Mouse (Mus musculus) embryonic facial prominence, embryonic 15.5 days (tissue): Measurements from ENCODE around the gene Mfsd12. TPM values are rescaled to one million over a fixed set of nuclear protein-coding genes. Genes with fewer than 3 reads are reported as not detected.

ENCODE experiments used
- ATAC-seq: fragments of 200-750 bp; cut with Nextera tagmentation; 2 replicates; pipeline ENCODE4 v1.8.0; 2017; ENCODE audit warnings: low read depth, moderate TSS enrichment; ENCODE audit not compliant: insufficient number of reproducible peaks, low FRiP score, low TSS enrichment
- H3K27ac ChIP-seq: fragments of 300-500 bp; sonication (generic); replicated peaks from 2 replicates; pipeline ENCODE4 v1.5.1; 2015; ENCODE audit warnings: mild to moderate bottlenecking, inconsistent platforms
- H3K27me3 ChIP-seq: fragments of 300-500 bp; sonication (generic); 2 replicates; pipeline ENCODE4 v1.6.1; 2015; ENCODE audit warnings: inconsistent platforms
- H3K36me3 ChIP-seq: fragments of 300-500 bp; sonication (generic); 2 replicates; pipeline ENCODE4 v1.6.1; 2015; ENCODE audit warnings: mild to moderate bottlenecking, inconsistent platforms
- H3K4me1 ChIP-seq: fragments of 300-500 bp; sonication (generic); 2 replicates; pipeline ENCODE4 v1.6.1; 2015; ENCODE audit warnings: inconsistent platforms
- H3K4me2 ChIP-seq: fragments of 300-500 bp; sonication (generic); replicated peaks from 2 replicates; pipeline ENCODE4 v1.6.1; 2015; ENCODE audit warnings: mild to moderate bottlenecking, inconsistent platforms
- H3K4me3 ChIP-seq: fragments of 300-500 bp; sonication (generic); replicated peaks from 2 replicates; pipeline ENCODE4 v1.5.1; 2015; ENCODE audit warnings: mild to moderate bottlenecking, inconsistent platforms
- H3K9ac ChIP-seq: fragments of 300-500 bp; sonication (generic); 2 replicates; pipeline ENCODE4 v1.6.1; 2015; ENCODE audit warnings: inconsistent platforms
- H3K9me3 ChIP-seq: fragments of 300-500 bp; sonication (generic); replicated peaks from 2 replicates; pipeline ENCODE4 v1.6.1; 2016; ENCODE audit warnings: inconsistent platforms
- WGBS: fragments of 180-500 bp; shearing (Covaris S2); methylation state at CpG from one replicate; pipeline ENCODE4 v1.1.7; 2015; 5-methylcytosine and 5-hydroxymethylcytosine counted together
- polyA plus RNA-seq: library from polyadenylated mRNA; unstranded; fragments of >200 nt; fragmentation: Nextera tagmentation; extraction: Ambion mirVana; gene quantifications from 2 replicates; pipeline ENCODE4 v1.2.1, GENCODE M21; 2015

The Mfsd12 gene
- polyA plus RNA-seq, 1 experiment from 2014 or later, result 15.8 TPM

DNA sequence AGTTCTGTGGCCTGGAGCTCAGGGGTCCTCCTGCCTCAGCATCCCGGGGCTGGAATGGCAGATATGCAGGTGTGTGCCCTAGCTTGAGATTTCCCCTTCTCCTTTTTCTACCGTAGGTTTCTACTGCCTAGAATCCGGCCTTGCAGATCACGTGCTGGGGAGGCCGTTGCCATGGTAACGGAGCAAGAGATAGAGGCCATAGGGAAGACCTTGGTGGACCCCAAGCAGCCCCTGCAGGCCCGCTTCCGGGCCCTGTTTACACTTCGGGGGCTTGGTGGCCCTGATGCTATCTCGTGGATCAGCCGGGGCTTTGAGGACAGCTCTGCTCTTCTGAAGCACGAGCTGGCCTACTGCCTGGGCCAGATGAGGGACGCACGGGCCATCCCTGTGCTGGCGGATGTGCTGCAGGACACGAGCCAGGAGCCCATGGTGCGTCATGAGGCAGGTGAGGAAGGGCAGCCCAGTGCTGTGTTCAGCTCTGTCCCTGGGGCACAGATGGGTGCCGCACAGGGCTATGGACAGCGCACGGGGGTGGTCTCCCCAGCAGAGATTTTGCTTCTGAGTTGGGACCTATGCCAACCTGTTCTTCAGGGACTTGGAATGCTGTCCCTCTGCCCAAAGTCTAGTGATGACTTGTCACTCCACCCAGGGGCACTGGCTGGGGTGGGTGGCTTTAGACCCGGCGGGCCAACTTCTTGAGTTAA is 28.5 kb downstream of the Mfsd12 start:
- Histone ChIP-seq H3K36me3 (peaks cover 38% of the 10 kb centered on the region), H3K9me3 (no peaks in the 10 kb centered on the region), H3K27ac (no peak overlapping the region), H3K4me3 (peak overlapping the region; percentile 91), H3K9ac (no peak overlapping the region), H3K4me1 (peaks cover 33% of the 10 kb centered on the region), H3K4me2 (peak overlapping the region; percentile 95), H3K27me3 (no peaks in the 10 kb centered on the region)
- ATAC-seq, result no peak
- WGBS, result 84% methylated on average over 22 of the region's 22 CpGs

DNA sequence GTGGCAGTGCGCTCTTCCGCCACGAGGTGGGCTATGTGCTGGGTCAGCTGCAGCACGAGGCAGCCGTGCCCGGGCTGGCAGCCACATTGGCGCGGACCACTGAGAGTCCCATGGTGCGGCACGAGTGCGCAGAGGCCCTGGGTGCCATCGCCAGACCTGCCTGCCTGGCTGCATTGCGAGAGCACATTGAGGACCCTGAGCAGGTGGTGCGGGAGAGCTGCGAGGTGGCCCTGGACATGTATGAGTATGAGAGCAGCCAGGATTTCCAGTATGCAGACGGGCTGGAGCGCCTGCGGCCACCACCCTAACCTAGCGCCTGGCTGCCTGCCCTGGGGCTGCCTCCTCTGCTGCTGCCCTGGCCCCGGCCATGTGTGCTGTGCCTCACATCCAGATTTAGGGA is 30.4 kb downstream of the Mfsd12 start:
- WGBS, result 92% methylated on average over 20 of the region's 20 CpGs
- peaks cover 38% of the 10 kb centered on the region for H3K36me3 ChIP-seq

DNA sequence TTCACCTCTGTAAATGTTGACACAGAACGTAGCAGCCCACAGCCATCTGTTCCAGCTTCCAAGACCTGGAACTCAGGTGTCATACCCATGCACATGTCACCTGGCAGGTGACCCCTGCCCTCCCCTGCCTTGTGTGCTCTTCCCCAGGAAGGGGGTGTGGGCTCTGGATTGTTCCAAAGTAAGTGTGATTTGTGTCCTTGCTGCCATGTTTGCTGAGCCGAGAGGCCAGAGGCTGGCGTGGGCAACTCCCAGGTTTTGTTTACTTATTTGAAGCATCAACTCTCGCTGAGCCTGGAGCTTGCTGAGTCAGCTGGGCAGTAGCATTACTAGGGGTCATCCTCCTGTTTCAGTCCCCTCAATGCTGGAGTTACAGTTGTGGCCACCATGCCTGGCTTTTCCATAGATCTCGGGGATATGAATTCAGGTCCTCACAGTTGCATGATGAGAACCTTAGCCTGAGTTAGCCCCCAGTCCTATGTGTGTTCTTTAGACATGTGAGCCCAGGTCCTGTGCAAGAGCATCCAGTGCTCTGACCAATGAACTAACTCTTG is 31.3 kb downstream of the Mfsd12 start, which contains the start of gene Gm48552:
Gm48552 (plus strand) TSS at position 501 of the 551 bp plus-strand sequence.
- H3K4me1 ChIP-seq, result peaks cover 41% of the 10 kb centered on the region
- 83% methylated on average over 5 of the region's 5 CpGs for WGBS
- no peaks in the 10 kb centered on the region for H3K27me3 ChIP-seq
- H3K27ac ChIP-seq, result no peak within 1 kb of the TSS
- peaks cover 38% of the 10 kb centered on the region for H3K36me3 ChIP-seq
- no peak for ATAC-seq
- H3K4me3 ChIP-seq, result no peak within 1 kb of the TSS
- no peaks in the 10 kb centered on the region for H3K9me3 ChIP-seq
- H3K4me2 ChIP-seq, result no peak within 1 kb of the TSS
- H3K9ac ChIP-seq, result no peak within 1 kb of the TSS

More for the DNA sequence above, 30.4 kb downstream of the Mfsd12 start:
- no peak overlapping the region for H3K4me3 ChIP-seq
- no peak overlapping the region for H3K27ac ChIP-seq
- H3K9ac ChIP-seq, result no peak overlapping the region
- H3K9me3 ChIP-seq, result no peaks in the 10 kb centered on the region
- no peaks in the 10 kb centered on the region for H3K27me3 ChIP-seq
- ATAC-seq, result no peak
- H3K4me1 ChIP-seq, result peaks cover 32% of the 10 kb centered on the region
- no peak overlapping the region for H3K4me2 ChIP-seq

DNA sequence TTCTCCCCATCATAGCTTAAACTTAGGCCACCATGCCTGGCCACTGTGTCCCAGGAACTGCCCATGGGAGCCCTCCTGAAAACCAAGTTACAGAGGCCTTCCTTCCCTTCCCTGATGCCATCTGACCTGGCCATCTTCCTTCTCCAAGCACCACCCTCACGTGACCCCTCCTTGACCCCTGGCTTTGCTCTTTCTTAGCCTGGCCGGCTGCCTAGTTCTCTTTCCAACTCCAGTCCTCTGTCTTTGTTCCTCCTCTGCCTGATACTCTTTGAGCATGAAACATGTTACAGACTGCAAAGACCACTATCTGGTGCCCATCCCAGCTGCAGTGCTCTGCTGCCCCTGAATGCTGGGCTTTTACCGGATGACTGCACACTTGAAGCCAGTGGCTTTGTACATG is 32.1 kb downstream of the Mfsd12 start:
- no peak overlapping the region for H3K27ac ChIP-seq
- no peak overlapping the region for H3K4me2 ChIP-seq
- H3K27me3 ChIP-seq, result no peaks in the 10 kb centered on the region
- WGBS, result 58% methylated on average over 3 of the region's 3 CpGs
- no peak overlapping the region for H3K4me3 ChIP-seq
- peaks cover 38% of the 10 kb centered on the region for H3K36me3 ChIP-seq
- no peaks in the 10 kb centered on the region for H3K9me3 ChIP-seq
- ATAC-seq, result no peak
- H3K4me1 ChIP-seq, result peaks cover 48% of the 10 kb centered on the region
- H3K9ac ChIP-seq, result no peak overlapping the region

DNA sequence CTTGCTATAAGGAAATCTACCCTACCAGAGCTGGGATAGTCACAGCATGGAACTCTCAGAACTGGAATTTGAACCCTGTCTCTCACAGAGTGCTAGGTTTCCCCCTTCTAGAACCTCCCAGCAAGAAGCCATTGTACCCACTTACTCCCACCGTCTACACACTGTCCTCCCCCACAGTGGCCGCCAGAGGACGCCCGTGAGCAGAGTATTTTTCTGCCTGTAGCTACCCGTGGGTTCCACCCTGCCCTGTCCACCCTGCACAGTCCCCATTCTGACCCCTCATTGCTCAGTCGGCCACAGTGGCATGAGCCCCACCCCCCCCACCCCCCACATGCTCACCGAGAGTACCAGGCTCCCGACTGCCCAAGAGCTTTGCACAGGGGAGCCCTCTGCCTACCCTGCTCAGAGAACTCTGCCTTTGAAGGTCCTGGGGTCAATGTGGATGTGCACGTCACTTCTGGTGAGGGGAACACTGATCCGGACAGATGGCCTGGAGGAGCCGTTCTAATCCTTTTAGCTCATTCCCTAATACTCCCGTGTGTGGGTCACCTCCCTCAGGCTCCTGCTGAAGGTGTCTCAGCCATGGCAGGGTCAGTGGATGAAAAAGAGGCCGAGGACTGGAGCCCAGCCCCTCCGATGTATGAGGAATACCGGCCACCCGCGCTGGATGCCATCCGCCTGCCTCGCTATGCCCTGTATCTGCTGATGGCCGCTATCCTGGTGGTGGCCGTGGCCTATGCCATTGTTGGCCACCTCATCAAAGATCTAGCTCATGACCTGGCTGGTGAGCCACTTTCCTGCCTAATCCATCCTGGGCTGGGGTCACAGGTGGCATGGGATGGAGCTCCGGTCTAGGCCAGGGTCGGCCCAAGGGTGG is 32.7 kb downstream of the Mfsd12 start:
- Histone ChIP-seq H3K4me3 (no peak overlapping the region), H3K27me3 (no peaks in the 10 kb centered on the region), H3K9me3 (no peaks in the 10 kb centered on the region), H3K4me1 (peaks cover 43% of the 10 kb centered on the region), H3K4me2 (no peak overlapping the region), H3K36me3 (peaks cover 38% of the 10 kb centered on the region), H3K9ac (no peak overlapping the region), H3K27ac (no peak overlapping the region)
- ATAC-seq, result 0 out of 2 replicates have a peak, but pooled peaks have one; percentile 45
- WGBS, result 58% methylated on average over 23 of the region's 23 CpGs

DNA sequence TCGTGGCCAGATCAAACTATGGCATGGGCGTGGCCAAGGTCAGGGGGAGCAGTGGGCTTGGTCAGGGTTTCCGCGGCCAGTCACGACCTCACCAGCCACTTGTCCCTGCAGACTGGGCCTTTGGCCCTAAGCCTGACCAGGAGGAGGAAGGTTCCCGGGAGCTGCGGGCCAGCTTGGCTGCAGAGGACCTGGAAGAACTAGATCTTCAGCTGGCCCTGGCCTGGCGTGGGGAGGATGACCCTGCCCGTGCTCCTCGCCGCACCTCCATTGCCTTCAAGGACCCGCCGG is 33.3 kb downstream of the Mfsd12 start:
- WGBS, result 92% methylated on average over 13 of the region's 13 CpGs
- no peaks in the 10 kb centered on the region for H3K9me3 ChIP-seq
- no peak overlapping the region for H3K4me2 ChIP-seq
- no peaks in the 10 kb centered on the region for H3K27me3 ChIP-seq
- peaks cover 38% of the 10 kb centered on the region for H3K36me3 ChIP-seq
- ATAC-seq, result no peak
- no peak overlapping the region for H3K27ac ChIP-seq
- H3K4me1 ChIP-seq, result peaks cover 38% of the 10 kb centered on the region
- H3K4me3 ChIP-seq, result no peak overlapping the region
- H3K9ac ChIP-seq, result no peak overlapping the region

DNA sequence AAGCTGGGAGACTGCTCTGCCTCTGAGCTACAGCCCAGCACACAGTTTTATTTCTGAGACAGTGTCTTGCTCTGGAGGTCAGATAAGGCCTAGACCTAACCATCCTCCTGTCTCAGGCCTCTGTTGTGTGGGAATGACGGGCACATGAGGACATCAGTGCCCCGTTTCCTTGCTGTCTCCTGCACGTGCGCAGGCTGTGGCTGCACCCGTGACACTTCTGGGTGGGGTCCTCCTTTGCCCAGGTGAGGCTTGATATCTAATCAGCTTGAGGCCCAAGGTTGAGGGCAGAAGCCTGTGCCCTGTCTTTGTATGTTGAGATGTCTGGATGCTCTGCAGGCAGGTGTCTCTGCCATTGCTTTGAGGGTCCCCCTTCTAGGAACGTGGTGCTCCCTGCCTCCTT is 35.0 kb downstream of the Mfsd12 start:
- Histone ChIP-seq H3K27me3 (no peaks in the 10 kb centered on the region), H3K4me1 (peaks cover 37% of the 10 kb centered on the region), H3K27ac (no peak overlapping the region), H3K36me3 (peaks cover 30% of the 10 kb centered on the region), H3K4me2 (no peak overlapping the region), H3K9ac (no peak overlapping the region), H3K9me3 (no peaks in the 10 kb centered on the region), H3K4me3 (no peak overlapping the region)
- no peak for ATAC-seq
- WGBS, result 77% methylated on average over 6 of the region's 6 CpGs

DNA sequence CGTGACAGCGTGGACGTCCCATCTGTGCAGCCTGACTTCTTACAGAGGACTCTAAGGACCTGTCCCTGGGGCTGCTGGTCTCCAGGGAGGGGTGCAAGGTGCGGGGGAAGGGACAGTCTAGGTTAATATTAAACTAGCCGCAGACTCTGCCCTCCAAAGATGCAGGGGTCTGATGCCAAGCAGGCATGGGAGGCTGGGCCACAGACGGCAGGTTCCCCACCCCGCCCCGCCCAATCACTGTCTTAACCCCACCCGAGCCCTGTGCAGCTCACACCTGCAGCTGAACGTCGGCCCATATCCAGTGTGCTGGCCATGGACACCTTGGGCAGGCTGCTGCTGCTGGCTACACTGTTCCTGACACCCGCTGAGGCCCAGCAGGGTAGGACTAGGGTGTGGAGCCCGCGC is 35.5 kb downstream of the Mfsd12 start, which contains the start of gene Smim24:
Smim24 (plus strand) TSS at position 271 of the 405 bp plus-strand sequence.
- no peak for ATAC-seq
- Histone ChIP-seq H3K36me3 (peaks cover 30% of the 10 kb centered on the region), H3K9ac (peak within 1 kb of the TSS; percentile 33), H3K4me2 (peak within 1 kb of the TSS; percentile 61), H3K27me3 (no peaks in the 10 kb centered on the region), H3K4me3 (peak within 1 kb of the TSS; percentile 30), H3K9me3 (no peaks in the 10 kb centered on the region), H3K4me1 (peaks cover 43% of the 10 kb centered on the region), H3K27ac (peak within 1 kb of the TSS; percentile 60)
- WGBS, result 62% methylated on average over 14 of the region's 14 CpGs

DNA sequence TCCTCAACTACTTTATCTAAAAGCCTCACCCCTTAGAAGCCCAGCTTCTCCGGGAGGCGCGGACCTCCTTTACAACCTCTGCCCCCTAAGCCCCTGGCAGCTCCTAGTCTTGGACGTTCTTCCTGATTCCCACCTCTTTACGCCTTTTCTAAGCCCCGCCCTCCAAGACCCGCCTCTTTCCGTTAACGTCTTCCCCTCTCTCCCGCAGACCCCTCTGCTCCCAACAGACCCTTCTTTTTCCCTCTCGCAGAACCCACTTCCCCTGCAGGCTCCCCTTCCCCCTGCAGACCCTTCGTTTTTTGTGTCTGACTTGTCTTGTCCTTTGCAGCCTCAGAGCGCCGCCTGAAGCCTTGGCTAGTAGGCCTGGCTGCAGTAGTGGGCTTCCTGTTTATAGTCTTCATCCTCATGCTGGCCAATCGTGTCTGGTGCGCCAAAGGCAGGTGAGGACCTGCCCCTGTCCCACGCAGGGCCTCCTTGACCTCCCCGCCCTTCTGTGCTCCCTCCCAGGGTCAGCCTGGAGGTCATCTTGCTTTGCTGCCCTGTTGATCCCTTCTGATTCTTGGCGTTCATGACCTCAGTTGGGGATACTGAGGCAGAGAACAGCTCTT is 36.3 kb downstream of the Mfsd12 start:
- Histone ChIP-seq H3K27ac (peak overlapping the region; percentile 60), H3K27me3 (no peaks in the 10 kb centered on the region)
- 6% methylated on average over 19 of the region's 19 CpGs for WGBS

DNA sequence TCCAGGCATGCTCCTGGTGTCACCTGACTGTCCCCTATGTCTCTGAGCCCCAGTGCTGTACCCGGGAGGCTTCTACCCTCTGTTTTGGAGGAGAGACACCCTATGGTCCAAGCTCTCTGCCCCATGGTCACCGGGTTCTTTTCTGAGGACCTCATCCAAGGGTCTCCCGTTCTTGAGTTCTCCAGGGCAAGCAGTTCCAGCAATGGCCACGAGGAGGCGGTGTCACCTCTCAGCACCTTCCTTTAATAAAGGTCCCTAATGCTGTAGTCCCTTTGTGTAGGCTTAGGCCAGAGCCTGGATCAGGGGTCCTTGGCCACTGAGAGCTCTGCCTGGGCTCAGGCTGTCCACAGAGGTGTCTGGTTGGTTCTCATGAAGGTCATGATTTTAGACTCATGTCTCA is 37.8 kb downstream of the Mfsd12 start:
- no peak for ATAC-seq
- Histone ChIP-seq H3K4me1 (peaks cover 35% of the 10 kb centered on the region), H3K27ac (no peak overlapping the region), H3K9me3 (no peaks in the 10 kb centered on the region), H3K27me3 (no peaks in the 10 kb centered on the region), H3K36me3 (peaks cover 30% of the 10 kb centered on the region), H3K4me2 (no peak overlapping the region), H3K4me3 (no peak overlapping the region), H3K9ac (no peak overlapping the region)
- 19% methylated on average over 5 of the region's 5 CpGs for WGBS

More for the DNA sequence above, 36.3 kb downstream of the Mfsd12 start:
- ATAC-seq, result no peak
- Histone ChIP-seq H3K9me3 (no peaks in the 10 kb centered on the region), H3K4me1 (peaks cover 44% of the 10 kb centered on the region), H3K36me3 (peaks cover 28% of the 10 kb centered on the region), H3K9ac (peak overlapping the region; percentile 33), H3K4me2 (peak overlapping the region; percentile 61), H3K4me3 (peak overlapping the region; percentile 30)

DNA sequence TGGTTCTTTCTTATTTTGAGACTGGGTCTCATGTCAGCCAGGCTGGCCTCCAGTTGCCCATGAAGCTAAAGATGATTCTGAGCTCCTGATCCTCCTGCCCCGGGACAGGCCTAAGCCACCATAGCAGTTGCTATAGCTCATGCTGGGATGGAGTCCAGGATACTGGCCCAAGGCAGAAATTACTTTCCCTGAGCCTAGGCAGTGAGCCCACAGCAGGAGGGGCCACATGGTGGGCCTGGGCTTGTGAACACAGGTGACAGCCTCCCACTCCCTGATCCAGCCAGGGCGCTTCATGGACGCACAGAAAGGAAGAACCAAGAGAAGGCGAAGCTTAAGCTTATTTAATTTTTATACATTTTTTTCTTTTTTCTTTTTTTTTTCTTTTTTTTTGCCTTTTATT is 38.6 kb downstream of the Mfsd12 start:
- WGBS, result 85% methylated on average over 4 of the region's 4 CpGs
- H3K4me3 ChIP-seq, result no peak overlapping the region
- H3K36me3 ChIP-seq, result peaks cover 37% of the 10 kb centered on the region
- no peak overlapping the region for H3K4me2 ChIP-seq
- H3K9ac ChIP-seq, result no peak overlapping the region
- no peaks in the 10 kb centered on the region for H3K9me3 ChIP-seq
- H3K27me3 ChIP-seq, result no peaks in the 10 kb centered on the region
- peaks cover 39% of the 10 kb centered on the region for H3K4me1 ChIP-seq
- no peak for ATAC-seq
- no peak overlapping the region; the same call in 1 of the 2 replicates for H3K27ac ChIP-seq
